Mouse (Mus musculus): ENCODE data around the gene Igf2bp3.

Gene Igf2bp3

GRCm38 (mm10) chr6:49132352-49133090, 82.2 kb downstream of the Igf2bp3 start:
- DNase-seq (ENCODE audit: low read depth) = no peak

DNA sequence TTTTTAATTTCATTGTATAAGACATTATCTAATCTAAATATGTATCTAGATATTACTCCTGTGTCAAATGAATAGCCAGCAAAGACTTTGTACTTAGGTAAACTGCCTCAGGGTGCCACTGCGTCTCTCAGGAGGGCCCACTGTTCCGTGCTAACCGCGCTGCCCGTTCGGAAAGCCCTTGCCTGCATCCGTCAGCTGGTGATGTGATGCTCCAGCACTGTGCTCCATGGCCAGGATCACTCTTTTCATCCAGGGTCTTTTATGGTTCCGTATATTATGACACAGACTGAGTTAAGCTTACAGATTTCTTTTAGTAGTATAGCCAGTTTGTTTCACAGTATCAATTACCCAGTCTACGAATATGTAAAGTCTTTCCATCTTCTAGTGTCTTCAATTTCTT, 82.9 kb downstream of the Igf2bp3 start:
- DNase-seq (ENCODE audit: low read depth) = no peak

GRCm38 (mm10) chr6:49130328-49130727, 84.4 kb downstream of the Igf2bp3 start:
- no peak for DNase-seq (ENCODE audit: low read depth)

GRCm38 (mm10) chr6:49120370-49120769, 94.4 kb downstream of the Igf2bp3 start:
- no peak for DNase-seq (ENCODE audit: low read depth)

GRCm38 (mm10) chr6:49119462-49120135, 95.2 kb downstream of the Igf2bp3 start:
- DNase-seq (ENCODE audit: low read depth) = no peak

DNA sequence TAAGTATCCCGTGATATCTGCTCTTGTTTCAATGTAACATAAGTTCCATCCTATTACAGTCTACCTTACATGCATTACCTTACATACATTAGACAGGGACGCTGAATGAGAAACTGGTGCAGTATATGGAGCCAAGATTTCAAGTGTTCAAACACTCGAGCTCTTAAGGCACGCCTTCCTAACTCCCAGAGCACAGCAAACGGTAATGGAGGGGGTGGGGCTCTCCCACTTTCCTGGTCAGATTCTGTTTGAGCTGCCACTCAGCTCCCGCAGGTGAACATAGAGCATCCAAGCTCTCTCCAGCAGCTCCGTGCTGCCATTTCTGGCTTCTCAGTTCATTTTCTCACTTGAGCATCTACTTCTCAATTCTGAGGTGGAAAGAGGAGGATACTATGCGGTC, 96.3 kb downstream of the Igf2bp3 start:
- no peak for DNase-seq (ENCODE audit: low read depth)

GRCm38 (mm10) chr6:49116241-49116640, 98.5 kb downstream of the Igf2bp3 start:
- no peak for DNase-seq (ENCODE audit: low read depth)

- DNase-seq (ENCODE audit: low read depth) = no peak
Observed at GRCm38 (mm10) chr6:49115550-49115949, 99.2 kb downstream of the Igf2bp3 start.

- no peak for DNase-seq (ENCODE audit: low read depth)
Observed at GRCm38 (mm10) chr6:49114457-49114856, 100.3 kb downstream of the Igf2bp3 start.

DNA sequence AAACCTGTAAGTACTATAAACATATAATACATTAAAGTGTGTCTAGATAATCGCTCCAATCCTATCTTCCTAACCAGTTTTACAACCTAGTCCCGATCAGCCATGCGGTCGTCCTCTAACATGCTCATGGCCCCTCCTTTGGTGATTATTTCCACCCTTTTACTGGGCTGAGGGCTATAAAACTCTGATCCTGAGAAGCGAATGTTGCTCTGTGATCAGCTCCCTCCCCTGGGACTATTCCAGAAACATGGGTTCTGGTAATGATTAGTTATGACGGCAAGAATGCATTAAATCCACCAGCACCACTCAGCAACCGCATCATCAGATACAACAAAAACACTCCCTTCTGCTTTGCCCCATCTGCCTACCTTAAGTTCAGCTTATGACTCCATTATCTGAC, 100.9 kb downstream of the Igf2bp3 start:
- DNase-seq (ENCODE audit: low read depth) = no peak

GRCm38 (mm10) chr6:49109196-49109595, 105.6 kb downstream of the Igf2bp3 start:
- no peak for DNase-seq (ENCODE audit: low read depth)

GRCm38 (mm10) chr6:49106746-49107500, 107.8 kb downstream of the Igf2bp3 start:
- DNase-seq (ENCODE audit: low read depth) = peak; percentile 84

DNA sequence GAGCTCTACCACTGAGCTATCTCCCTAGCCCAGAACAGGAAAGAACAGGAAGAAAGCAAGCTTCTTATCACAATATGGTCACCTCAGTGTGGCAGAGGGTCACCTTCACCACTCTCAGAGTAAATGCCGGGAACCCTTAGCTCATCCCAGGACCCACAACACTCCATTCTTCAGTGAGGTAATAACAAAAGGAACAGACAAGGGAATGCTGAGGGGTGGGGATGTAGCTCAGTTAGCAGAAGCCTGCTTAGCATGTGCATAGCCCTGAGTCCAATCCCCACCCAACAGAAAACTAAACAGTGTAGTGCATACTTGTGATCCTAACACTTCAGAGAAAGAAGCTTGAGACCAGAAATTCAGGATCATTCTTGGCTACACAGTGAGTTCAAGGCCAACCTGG, 115.7 kb downstream of the Igf2bp3 start:
- DNase-seq (ENCODE audit: low read depth) = no peak

DNA sequence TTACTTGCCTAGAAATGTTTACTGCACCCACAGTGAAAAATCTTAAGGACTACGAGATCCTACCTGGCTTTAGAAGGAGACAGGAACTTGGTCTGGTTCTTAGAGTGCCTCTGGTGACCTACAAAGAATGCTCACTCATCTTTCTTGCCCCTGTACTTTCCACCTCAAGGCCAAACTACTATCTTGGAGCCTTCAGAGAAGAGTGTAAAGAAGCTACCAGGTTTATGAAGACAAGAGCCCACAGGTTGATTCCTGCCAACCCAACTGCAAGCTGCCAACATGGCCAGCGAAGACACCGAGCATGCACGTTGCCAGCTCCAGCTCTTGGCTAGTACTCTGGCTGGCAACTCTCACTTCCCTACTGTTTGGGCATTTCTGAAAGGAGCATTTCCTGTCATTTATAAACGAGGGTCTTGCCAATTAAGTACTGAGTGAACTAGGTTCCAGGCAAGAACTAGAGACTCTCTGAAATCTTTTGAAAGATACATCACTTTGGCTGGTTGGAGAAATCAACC, 117.1 kb downstream of the Igf2bp3 start:
- no peak for DNase-seq (ENCODE audit: low read depth)

GRCm38 (mm10) chr6:49096933-49097461, 117.8 kb downstream of the Igf2bp3 start:
- DNase-seq (ENCODE audit: low read depth) = peak; percentile 99

GRCm38 (mm10) chr6:49096421-49096820, 118.3 kb downstream of the Igf2bp3 start:
- peak; percentile 97 for DNase-seq (ENCODE audit: low read depth)

- no peak for DNase-seq (ENCODE audit: low read depth)
Observed at GRCm38 (mm10) chr6:49094968-49095367, 119.8 kb downstream of the Igf2bp3 start.

- no peak for DNase-seq (ENCODE audit: low read depth)
Observed at GRCm38 (mm10) chr6:49083008-49083407, 131.7 kb downstream of the Igf2bp3 start.

GRCm38 (mm10) chr6:49079313-49079712, 135.4 kb downstream of the Igf2bp3 start:
- no peak for DNase-seq (ENCODE audit: low read depth)

GRCm38 (mm10) chr6:49077894-49078293, 136.9 kb downstream of the Igf2bp3 start:
- DNase-seq (ENCODE audit: low read depth) = no peak

- DNase-seq (ENCODE audit: low read depth) = no peak
Observed at GRCm38 (mm10) chr6:49074117-49074490, 140.7 kb downstream of the Igf2bp3 start.

GRCm38 (mm10) chr6:49073304-49074116, 141.2 kb downstream of the Igf2bp3 start, which contains the start of gene Malsu1:
TSS of gene Malsu1 (plus strand) at chr6:49073795.
- DNase-seq (ENCODE audit: low read depth) = peak; percentile 85
